Mouse (Mus musculus): ENCODE measurements around the gene Bend6.

DNA sequence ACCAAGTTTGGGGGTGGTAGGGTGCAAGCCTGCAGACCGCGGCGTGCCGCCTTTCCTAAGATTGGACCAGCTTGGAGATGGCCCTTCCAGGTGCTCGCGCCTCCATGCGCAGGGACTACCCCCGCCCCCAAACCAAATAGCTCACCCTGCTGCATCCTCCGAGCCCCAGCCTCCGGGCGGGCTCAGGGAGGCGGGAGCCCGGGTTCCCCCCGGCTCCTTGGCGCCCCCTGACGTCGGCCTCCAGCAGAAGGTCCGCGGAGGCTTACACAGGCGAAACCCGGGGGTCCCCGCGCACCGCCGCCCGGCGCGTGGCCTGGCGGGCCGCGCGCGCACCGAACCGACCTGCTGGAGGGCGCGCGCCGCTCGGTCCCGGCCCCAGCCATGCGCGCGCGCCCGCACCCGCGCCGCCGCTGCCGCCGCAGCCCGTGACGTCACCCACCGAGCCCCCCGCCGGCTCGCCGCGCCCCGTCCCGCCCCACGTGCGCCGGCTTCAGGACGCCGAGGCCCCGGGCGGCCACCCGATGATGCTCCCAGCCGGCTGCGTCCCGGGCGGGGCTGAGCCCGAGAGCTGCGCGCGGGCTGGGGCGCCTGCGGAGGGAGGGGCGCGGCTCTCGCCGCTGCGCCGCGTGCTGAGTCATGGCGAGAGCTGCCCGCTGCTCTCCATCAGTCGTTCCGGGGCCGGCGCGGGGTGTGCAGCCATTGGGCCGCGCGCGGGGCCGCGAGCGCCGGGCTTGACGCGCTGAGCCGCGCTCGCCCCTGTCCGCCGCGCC is at the start of gene Bend6:
- TF ChIP-seq HCFC1 (IDR thresholded peaks at IDR 0.05; ENCODE audit: borderline replicate concordance, insufficient read depth, low read length) (0 out of 2 replicates have a peak, but pooled peaks have one; percentile 19), MAFK (IDR thresholded peaks at IDR 0.05; ENCODE audit: insufficient read depth, low read depth, low read length) (peak; percentile 69), ZC3H11A (IDR thresholded peaks at IDR 0.05; ENCODE audit: borderline replicate concordance, low read depth, low read length) (no peak)

All from ES-E14 (cell line).